Mouse (Mus musculus) kidney, adult 9 months (tissue): ENCODE measurements around the gene Pnpla2.
"Not testable (repeated sequence)": the region's sequence is repeated elsewhere in the genome, so short reads cannot be mapped to it uniquely, and the experiment has no call there.

Source experiments
- DNase-seq: peaks from one replicate; pipeline ENCODE4 v3.0.0; 2022

The Pnpla2 gene

DNA sequence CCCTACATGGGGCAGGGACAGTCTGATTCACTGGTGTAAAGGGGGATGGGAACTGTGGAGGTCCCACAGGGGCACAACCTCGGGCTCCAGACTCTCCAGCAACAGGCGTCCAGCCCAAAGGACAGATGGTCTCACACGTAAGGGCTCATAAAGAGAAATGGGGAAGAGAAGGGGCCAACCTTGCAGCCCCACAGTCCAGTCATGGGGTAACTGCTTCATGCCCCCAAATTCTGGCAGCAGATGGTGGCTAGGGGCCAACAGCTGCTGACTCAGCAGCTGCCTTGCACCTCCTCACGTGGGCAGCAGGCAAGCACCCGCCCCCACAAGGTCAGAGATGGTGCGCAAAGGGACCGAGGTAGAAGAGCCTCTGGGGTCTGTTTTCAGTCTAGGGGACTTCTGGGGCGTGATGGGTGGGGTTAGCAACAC, 22.8 kb upstream of the Pnpla2 start:
- no peak for DNase-seq

GRCm38 (mm10) chr7:141432741-141433516, 22.1 kb upstream of the Pnpla2 start:
- DNase-seq, result peak; percentile 83

GRCm38 (mm10) chr7:141433517-141434400, 21.2 kb upstream of the Pnpla2 start:
- no peak for DNase-seq

DNA sequence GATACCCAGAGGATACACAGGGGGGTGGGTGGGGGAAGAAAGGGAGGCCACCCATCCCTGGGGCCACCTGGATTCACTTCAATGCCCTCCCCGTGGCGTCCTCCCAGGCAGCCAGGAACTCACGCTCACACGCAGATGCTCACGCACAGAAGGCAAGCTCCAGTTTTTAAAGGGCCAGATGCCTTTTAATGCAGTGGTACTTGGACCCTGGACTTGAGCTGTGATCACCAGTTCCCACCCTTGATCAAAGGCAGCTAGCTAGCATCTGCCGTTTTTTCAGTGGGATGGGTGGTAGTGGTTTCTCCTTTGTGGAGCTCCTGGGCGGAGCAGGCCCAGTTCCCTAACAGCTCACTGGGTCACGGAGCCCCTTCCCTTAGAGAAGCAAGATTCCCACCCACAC, 20.5 kb upstream of the Pnpla2 start:
- no peak for DNase-seq

DNA sequence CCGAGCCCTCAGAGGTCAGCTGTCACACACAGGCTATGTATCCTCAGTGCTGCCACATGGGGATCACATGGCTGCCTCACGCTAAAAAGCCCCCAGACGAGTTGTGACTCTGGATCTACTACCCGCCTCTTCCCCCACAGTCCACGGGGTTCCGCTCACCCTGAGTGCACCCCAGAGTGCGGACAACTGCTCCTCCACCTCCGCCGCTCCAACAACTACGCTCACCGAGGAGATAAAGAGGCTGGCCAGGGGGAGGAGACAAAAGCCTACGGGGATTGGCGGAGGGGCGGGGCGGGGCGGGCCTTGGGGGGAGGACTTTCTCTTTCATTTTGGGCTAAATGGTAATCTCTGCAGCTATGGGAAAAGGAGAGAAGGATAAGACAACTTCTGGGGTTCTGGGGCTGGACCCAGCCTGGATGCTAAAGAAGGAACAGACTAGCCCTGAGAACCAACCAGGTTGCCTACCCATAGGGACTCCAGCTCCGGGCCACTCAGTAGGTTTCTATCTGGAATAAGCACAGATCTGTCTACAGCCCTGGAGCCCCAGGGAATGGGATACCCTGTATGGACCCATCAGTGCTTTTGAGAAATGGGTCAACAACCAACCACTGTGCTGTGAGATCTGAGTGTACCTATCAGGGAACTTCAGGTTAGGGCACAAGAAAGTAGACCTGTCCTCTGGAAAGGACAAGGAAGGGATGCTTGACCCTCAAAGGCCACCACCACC, 19.7 kb upstream of the Pnpla2 start:
- peak; percentile 54 for DNase-seq

GRCm38 (mm10) chr7:141435856-141436522, 19.0 kb upstream of the Pnpla2 start:
- peak; percentile 44 for DNase-seq

DNA sequence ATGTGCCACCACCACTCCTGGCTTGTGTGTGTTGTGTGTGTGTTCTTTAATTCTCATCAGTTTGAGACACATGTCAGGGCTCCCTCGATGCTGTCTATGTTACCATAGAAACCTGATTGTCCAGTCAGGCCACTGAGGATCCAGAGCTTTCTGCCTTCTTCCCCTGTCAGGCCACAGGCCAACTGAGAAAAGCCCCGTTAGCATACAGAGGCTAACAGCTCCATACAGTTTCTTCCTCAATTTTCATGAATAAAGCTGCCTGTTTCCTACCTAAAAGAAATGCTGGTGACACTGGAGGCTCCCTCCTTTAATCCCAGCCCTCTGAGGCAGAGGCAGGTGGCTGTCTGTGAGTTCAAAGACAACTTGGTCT, 18.5 kb upstream of the Pnpla2 start:
- no peak for DNase-seq

GRCm38 (mm10) chr7:141437178-141438120, 17.5 kb upstream of the Pnpla2 start, which contains the start of gene Slc25a22:
Slc25a22 (minus strand) TSS chr7:141437892.
- peak; percentile 77 for DNase-seq

DNA sequence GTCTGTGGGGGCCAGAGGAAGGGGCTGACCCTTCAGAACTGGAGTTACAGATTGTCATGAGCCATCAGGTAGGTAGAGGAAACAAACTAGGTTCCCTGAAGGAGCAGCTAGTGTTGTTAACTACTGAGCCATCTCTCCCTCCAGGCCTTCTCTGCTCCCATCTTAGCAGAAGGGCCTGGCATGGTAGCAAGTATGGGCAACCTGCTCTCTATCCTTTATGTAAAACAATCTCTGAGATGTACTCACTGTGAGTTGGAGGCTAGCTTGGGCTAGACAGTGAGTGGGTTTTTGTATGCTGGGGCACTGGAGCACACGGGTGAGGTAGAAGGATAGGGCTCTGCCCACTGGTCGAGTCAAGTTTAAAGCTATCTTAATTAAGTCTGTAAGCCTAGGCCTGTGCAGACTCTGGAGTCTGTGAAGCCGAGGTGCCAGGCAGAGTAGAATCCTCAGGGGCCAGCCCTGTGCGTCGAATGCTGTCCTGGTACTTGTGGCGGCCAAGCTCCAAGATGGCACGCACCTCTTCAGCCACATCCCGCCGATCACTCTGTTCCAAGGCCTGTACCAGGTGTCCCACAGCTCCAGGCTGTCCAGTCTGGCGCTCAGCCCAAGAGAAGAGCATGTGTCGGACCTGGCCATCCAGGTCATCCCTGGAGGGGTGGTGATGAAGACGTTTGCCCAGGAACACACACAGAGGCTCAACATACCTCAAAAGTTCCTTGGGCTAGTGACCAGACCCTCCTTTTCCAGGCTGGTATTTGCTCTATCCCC, 16.6 kb upstream of the Pnpla2 start:
- no peak for DNase-seq

- no peak for DNase-seq
Observed at GRCm38 (mm10) chr7:141439140-141439679, 15.8 kb upstream of the Pnpla2 start.

DNA sequence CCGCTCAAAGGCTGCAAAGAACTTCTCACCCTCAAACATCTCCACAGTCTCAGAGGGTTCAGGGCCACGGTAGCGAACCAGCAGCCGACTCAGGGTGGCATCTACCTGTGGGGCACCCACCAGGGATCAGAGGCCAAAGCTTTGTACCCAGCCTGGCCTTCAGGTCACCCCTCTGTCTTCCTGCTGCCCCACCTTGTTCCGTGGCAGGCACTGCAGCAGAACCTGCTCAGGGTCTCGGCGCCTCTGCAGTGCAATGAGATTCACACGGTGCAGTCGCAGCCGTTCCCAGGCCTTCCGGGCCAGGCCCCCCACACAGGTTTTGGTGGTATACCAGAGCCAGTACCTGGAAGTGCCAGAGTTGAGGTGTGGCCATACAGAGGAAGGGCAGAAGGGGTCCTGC, 15.2 kb upstream of the Pnpla2 start:
- DNase-seq, result no peak

DNA sequence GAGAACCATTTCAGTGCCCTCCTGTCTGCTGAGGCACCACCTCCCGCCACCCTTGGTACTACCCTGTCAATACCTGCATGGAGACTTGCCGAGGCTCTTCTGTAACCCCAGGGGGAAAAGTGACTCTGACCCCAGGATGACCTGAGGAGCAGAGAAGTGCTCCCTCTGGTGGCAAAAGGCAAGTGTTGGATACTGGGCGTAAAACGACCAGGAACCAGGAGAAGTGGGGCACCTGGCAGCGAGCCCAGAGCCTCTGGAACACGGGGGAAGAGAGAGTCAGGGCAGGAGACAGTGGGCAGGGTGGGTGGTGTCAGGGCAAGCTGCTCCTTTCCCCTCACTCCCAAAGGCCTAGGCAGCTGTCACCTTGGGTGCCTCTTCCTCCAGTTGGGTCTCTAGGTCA, 14.4 kb upstream of the Pnpla2 start:
- DNase-seq, result peak; percentile 70

DNA sequence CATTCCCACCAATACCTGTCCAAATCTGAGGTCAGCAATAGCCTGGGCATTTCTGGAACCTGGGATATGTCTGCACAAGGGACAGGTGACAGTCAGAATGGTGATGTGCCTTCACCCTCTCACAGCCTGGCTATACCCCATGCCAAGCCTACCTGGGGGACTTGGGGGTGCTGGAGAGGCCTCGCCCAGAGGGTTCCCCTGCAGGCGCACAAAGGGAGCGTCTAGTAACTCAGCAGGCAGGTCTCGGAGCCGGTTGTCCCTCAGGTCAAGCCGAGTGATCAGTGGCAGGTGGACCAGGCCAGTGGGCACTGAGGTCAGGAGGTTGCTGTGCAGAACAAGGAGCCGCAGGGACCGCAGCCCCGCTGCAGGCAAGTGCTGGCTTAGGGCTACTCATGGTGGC, 13.5 kb upstream of the Pnpla2 start:
- DNase-seq, result no peak

- DNase-seq, result no peak
Observed at GRCm38 (mm10) chr7:141442199-141442598, 12.8 kb upstream of the Pnpla2 start.

GRCm38 (mm10) chr7:141443081-141443821, 11.7 kb upstream of the Pnpla2 start:
- no peak for DNase-seq

DNA sequence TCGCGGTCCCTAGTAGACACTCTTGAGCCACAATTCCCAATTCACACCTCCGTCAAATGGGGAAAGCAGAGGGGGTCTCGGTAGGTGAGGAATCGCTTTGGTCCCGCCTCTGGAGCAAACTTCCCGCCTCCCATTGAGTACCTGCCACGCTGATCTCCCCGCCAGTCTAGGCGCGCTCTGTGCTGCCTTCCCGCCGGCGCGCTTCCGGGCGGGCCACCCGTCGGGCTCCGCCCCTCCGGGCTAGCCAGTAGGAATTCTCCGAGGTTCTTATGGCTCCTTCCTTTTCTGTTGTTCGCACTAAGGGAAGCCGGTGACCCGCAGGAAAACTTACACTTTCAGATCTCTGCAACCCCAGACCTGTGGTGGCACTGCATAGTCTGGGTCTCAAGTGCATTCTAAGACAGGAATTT, 11.2 kb upstream of the Pnpla2 start, which contains the start of gene Pidd1:
Pidd1 (minus strand) TSS at position 198 of the 410 bp plus-strand sequence.
- DNase-seq, result no peak

GRCm38 (mm10) chr7:141446374-141446773, 8.6 kb upstream of the Pnpla2 start:
- DNase-seq, result not testable (repeated sequence)

DNA sequence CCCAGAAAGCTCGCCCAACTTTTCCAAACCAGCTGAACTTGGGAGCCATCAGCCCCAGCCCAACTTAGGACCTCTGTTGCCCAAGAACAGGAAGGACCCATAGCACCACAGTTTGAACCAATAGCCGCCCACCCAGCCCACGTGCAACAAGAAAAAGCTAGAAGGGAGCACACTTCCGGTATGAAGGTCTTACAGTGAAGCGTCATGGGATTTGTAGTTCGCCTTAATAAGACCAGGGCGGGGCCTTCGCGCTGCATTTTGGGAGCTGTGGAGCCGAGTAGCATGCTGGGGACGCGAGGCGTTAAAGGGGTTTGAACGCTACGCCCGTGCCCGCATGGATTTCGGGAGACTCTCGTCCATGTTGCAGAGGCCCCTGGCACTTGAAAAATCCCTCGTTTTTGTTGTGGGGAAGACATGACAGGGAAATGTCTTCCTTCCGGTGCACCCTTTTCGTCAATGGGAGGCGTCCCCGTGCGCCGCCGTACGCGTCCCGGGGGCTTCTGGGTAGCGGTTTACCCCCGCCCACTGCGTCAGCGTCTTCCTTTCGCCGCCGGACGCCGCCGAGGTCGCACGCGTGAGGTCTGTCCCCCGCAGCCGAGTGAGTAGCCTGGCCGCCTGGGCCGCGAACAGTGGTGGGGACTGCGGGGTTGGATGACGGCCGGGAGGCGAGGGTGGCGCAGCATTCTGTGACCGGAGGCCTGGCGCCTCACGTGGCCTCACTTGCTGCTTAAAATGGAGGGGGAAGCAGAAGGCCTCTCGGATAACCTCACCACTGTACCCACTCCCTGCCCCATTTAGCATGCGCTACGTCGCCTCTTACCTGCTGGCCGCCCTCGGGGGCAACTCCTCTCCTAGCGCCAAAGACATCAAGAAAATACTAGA, 7.6 kb upstream of the Pnpla2 start, which contains the start of gene Rplp2:
Rplp2 (plus strand) TSS at position 261 of the 882 bp plus-strand sequence.
- DNase-seq, result peak; percentile 96
